Mouse (Mus musculus) T-helper 17 cell (primary cell): ENCODE measurements at regions not wholly inside any gene's neighbourhood (a gene's known extent, or its start where the extent isn't known, plus 50 kb on each side); places are given as distances from the start of the nearest gene placed in this dataset.

Source experiments
- in situ Hi-C, 2 experiments: fragments of 300-600 bp; cut with MboI, MseI; formaldehyde crosslinking; loops; 1 replicate in 1 of 2; 2 replicates in 1 of 2; pipeline ENCODE4 v1.15.1; 2025; ENCODE audit warnings: high pct_unique_total_duplicates in 2 of 2

GRCm38 (mm10) chr9:117710966-117711365 is 81.3 kb upstream of the Rbms3 start:
- in situ Hi-C loops, result no loop called here

GRCm38 (mm10) chr9:117709677-117710076 is 80.0 kb upstream of the Rbms3 start:
- in situ Hi-C loops, result no loop called here

GRCm38 (mm10) chr9:117693001-117693400 is 63.3 kb upstream of the Rbms3 start:
- in situ Hi-C loops, result no loop called here

GRCm38 (mm10) chr9:117692486-117692885 is 62.8 kb upstream of the Rbms3 start:
- in situ Hi-C loops, result no loop called here

- in situ Hi-C loops, result no loop called here
These were observed 60.2 kb upstream of the Rbms3 start for GRCm38 (mm10) chr9:117689946-117690345.
